Mouse (Mus musculus) G1E-ER4 (cell line): Measurements from ENCODE around the gene Myo7a. TPM values are rescaled to one million over a fixed set of nuclear protein-coding genes. Genes with fewer than 3 reads are reported as not detected.

ENCODE experiments used
- GATA1 ChIP-seq: IDR thresholded peaks from one replicate; pipeline ENCODE4 v1.8.0; 2012; ENCODE audit warnings: low read length, inconsistent platforms
- polyA plus RNA-seq: library from polyadenylated mRNA; stranded (reverse); fragments of >175 nt; gene quantifications from 2 replicates; pipeline ENCODE4 v1.2.3, GENCODE M21; 2012

Gene Myo7a
- polyA plus RNA-seq, result 0.02 TPM in 1 of 2 replicates, not detected in the other

GRCm38 (mm10) chr7:98119179-98119960 lies at the start of gene Myo7a:
Myo7a (minus strand) TSS chr7:98119524.
- no peak for TF ChIP-seq GATA1

- no peak for TF ChIP-seq GATA1
Observed at GRCm38 (mm10) chr7:98164999-98165528, 45.7 kb upstream of the Myo7a start.

GRCm38 (mm10) chr7:98164382-98164998 lies 45.2 kb upstream of the Myo7a start:
- no peak for TF ChIP-seq GATA1

- no peak for TF ChIP-seq GATA1
Observed at GRCm38 (mm10) chr7:98163700-98164099, 44.4 kb upstream of the Myo7a start.

GRCm38 (mm10) chr7:98162239-98162638 lies 42.9 kb upstream of the Myo7a start:
- no peak for TF ChIP-seq GATA1

GRCm38 (mm10) chr7:98160041-98160740 lies 40.9 kb upstream of the Myo7a start:
- no peak for TF ChIP-seq GATA1

GRCm38 (mm10) chr7:98158481-98158880 lies 39.2 kb upstream of the Myo7a start:
- no peak for TF ChIP-seq GATA1

GRCm38 (mm10) chr7:98157636-98158332 lies 38.5 kb upstream of the Myo7a start:
- TF ChIP-seq GATA1, result no peak

- TF ChIP-seq GATA1, result no peak
Observed at GRCm38 (mm10) chr7:98156280-98156665, 36.9 kb upstream of the Myo7a start.

GRCm38 (mm10) chr7:98155546-98156279 lies 36.4 kb upstream of the Myo7a start:
- no peak for TF ChIP-seq GATA1

GRCm38 (mm10) chr7:98153892-98154291 lies 34.6 kb upstream of the Myo7a start:
- no peak for TF ChIP-seq GATA1

GRCm38 (mm10) chr7:98153345-98153744 lies 34.0 kb upstream of the Myo7a start:
- no peak for TF ChIP-seq GATA1

- TF ChIP-seq GATA1, result no peak
Observed at GRCm38 (mm10) chr7:98152400-98152799, 33.1 kb upstream of the Myo7a start.

GRCm38 (mm10) chr7:98150525-98150924 lies 31.2 kb upstream of the Myo7a start:
- no peak for TF ChIP-seq GATA1

- no peak for TF ChIP-seq GATA1
Observed at GRCm38 (mm10) chr7:98149802-98150201, 30.5 kb upstream of the Myo7a start.
